Mouse (Mus musculus): ENCODE results near the gene Olfr629.
"Not testable (repeated sequence)": the region's sequence is repeated elsewhere in the genome, so short reads cannot be mapped to it uniquely, and the experiment has no call there.

Olfr629 gene

GRCm38 (mm10) chr7:103744843-103745242 is at the start of gene Olfr629:
Gene Olfr629, minus strand, starts transcription at chr7:103744943.
- no peak for DNase-seq

- no peak for DNase-seq
Measured at GRCm38 (mm10) chr7:103792669-103793388, 48.1 kb upstream of the Olfr629 start.

GRCm38 (mm10) chr7:103791721-103792120 is 47.0 kb upstream of the Olfr629 start, which contains the start of gene Olfr67:
Gene Olfr67, minus strand, starts transcription at chr7:103791821.
- no peak for DNase-seq

GRCm38 (mm10) chr7:103779598-103779997 is 34.9 kb upstream of the Olfr629 start, which contains the start of gene Olfr68:
Gene Olfr68, minus strand, starts transcription at chr7:103779698.
- DNase-seq, result no peak

DNA sequence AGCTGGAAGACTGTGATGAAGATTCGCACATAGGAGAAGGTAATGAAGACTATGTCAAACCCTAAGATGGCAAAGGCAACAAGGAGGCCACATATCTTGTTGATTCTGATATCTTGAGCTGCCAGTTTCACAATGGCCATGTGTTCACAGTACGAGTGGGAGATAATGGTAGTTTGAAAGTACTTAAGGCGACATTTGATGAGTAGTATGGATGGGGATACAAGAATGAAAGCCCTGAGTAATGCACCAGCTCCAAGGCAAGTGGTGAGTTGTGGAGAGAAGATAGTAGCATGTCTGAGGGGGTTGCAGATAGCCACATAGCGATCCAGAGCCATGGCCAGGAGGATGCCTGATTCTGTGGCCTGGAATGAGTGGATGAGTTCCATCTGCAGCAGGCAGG is 32.9 kb upstream of the Olfr629 start:
- not testable (repeated sequence) for DNase-seq

- DNase-seq, result no peak
Measured at GRCm38 (mm10) chr7:103771494-103771893, 26.8 kb upstream of the Olfr629 start, which contains the start of gene Olfr69. Gene Olfr69, minus strand, starts transcription at chr7:103771594.

DNA sequence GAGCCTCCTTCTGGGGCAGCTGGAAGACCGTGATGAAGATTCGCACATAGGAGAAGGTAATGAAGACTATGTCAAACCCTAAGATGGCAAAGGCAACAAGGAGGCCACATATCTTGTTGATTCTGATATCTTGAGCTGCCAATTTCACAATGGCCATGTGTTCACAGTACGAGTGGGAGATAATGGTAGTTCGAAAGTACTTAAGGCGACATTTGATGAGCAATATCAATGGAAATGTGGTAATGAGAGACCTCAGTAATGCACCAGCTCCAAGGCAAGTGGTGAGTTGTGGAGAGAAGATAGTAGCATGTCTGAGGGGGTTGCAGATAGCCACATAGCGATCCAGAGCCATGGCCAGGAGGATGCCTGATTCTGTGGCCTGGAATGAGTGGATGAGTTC is 22.9 kb upstream of the Olfr629 start:
- DNase-seq, result not testable (repeated sequence)

DNA sequence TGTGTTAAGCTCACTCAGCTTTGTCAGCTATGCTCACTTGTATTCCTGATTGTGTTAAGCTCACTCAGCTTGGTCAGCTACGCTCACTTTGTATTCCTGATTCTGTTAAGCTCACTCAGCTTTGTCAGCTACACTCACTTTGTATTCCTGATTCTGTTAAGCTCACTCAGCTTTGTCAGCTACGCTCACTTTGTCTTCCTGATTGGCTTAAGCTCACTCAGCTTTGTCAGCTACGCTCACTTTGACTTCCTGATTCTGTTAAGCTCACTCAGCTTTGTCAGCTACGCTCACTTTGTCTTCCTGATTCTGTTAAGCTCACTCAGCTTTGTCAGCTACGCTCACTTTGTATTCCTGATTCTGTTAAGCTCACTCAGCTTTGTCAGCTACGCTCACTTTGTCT is 17.5 kb upstream of the Olfr629 start:
- not testable (repeated sequence) for DNase-seq

DNA sequence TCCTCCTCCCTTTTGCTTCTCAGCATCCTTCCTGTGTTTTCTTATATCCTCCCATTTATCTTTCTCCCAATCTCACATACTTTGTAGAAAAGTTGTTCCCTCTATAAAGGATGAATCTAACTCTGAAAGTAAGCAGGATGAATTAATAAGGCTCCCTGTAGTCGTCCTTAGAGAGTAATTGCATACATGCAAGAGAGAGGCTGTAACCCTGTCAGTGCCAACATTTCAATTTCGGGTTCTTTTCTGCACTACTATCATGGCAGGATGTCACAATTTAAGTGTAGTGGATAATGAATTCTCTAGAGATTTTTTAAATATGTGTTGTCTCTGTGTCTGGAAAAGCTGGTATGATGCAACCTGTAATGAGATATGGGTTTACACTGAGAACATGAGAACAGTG is 12.5 kb upstream of the Olfr629 start, which contains the start of gene Olfr630:
TSS of gene Olfr630 (minus strand) at position 101 of the 400 bp plus-strand sequence.
- DNase-seq, result no peak

GRCm38 (mm10) chr7:103730074-103730473 is 14.7 kb downstream of the Olfr629 start, which contains the start of gene Olfr628:
Gene Olfr628, plus strand, starts transcription at chr7:103730374.
- DNase-seq, result no peak

DNA sequence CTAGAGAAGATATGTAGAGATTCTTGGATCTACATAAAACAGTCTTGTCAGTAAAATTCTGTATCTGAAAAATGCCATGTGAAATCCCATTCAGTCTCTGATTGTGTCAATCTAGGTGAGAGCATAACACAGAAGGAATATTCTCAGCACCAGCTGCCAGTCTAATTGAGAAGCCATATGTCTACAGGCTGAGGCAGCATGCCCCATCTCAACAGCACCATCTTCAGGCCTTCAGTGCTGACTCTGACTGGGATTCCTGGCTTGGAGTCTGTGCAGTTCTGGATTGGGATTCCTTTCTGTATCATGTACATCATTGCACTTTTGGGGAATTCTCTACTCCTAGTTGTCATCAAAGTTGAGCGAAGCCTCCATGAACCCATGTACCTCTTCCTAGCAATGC is 28.3 kb downstream of the Olfr629 start:
- DNase-seq, result not testable (repeated sequence)

GRCm38 (mm10) chr7:103714371-103714770 is 30.4 kb downstream of the Olfr629 start, which contains the start of gene Olfr243:
Gene Olfr243, plus strand, starts transcription at chr7:103714671.
- no peak for DNase-seq

DNA sequence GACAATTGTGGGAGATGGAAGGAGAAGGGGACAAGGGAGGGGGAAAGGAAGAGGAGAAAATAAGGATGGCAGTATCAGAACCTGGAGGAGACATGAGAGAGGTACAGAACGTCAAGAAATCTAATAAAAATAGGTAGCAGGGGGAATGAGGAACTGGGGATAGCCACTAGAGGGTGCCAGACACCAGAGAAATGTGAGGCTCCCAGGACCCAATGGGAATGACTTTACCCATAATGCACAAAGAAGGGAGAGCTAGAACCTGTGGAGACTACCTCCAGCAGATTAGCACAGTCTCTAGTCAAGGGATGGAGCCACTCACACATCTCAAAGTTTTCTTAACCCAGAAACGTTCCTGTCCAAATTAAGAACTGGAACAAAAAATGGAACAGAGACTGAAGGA is 32.7 kb downstream of the Olfr629 start:
- peak in 1 of 2 experiments; percentile 5 for DNase-seq

DNA sequence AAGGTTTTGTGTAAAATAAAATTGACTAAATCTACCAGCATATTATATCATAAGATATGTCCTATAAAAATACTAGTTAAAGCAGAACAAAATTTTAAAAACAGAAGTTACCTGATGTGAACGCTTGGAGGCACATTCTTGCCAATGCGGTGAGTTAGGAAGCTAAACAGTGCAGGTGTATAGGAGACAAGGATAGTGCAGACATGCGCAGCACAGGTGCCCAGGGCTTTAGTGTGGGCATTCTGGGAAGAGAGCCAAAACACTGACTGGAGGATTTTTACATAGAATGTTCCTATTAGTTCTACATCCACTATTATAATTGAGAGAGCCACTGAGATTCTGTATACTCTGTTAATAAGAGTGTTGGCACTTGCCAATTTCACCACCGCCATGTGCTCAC is 45.3 kb downstream of the Olfr629 start:
- no peak for DNase-seq
